20 mouse cellular contexts compared by ENCODE assay signal in genomic region chr9:22488963-22489362, GRCm38 (mm10). TPM values are rescaled to one million over a fixed set of nuclear protein-coding genes. Genes with fewer than 3 reads are reported as not detected.
"Had no signal": no experiment of that assay in that cellular context is flagged by ENCODE, and none has a peak within 500 bp of the region (broad histone marks: within the 10 kb centered on the region; RNA-seq: fewer than 3 reads in every experiment).

No protein-coding gene starts in this region.

- H3K4me1 ChIP-seq: liver, embryonic 15.5 days; midbrain, embryonic 12.5 days; neural tube, embryonic 13.5 days had no signal

- DNase-seq: kidney, adult 9 months; kidney, postnatal 36 days; layer of hippocampus, adult 9-11 months; lung, adult 2 months; lung, postnatal 10 days; right cerebral cortex, postnatal 14 days; thymus, adult 18-20 months; thymus, postnatal 14 days had no signal

- H3K27me3 ChIP-seq: limb, embryonic 12.5 days; liver, embryonic 15.5 days; midbrain, embryonic 12.5 days; neural tube, embryonic 13.5 days had no signal

- H3K9ac ChIP-seq: limb, embryonic 12.5 days; liver, embryonic 15.5 days; midbrain, embryonic 12.5 days; neural tube, embryonic 13.5 days had no signal

- H3K4me2 ChIP-seq: limb, embryonic 12.5 days; liver, embryonic 15.5 days; midbrain, embryonic 12.5 days; neural tube, embryonic 13.5 days had no signal

- H3K9me3 ChIP-seq: limb, embryonic 12.5 days; liver, embryonic 15.5 days; midbrain, embryonic 12.5 days; neural tube, embryonic 13.5 days had no signal

- H3K4me3 ChIP-seq: limb, embryonic 12.5 days; liver, embryonic 15.5 days; midbrain, embryonic 12.5 days; neural tube, embryonic 13.5 days had no signal

- H3K27ac ChIP-seq: kidney, postnatal 0 days; limb, embryonic 12.5 days; liver, embryonic 15.5 days; macrophage; midbrain, embryonic 12.5 days; neural tube, embryonic 13.5 days had no signal

- H3K36me3 ChIP-seq: liver, embryonic 15.5 days; midbrain, embryonic 12.5 days; neural tube, embryonic 13.5 days had no signal

- ATAC-seq: midbrain, embryonic 16.5 days had no signal

RNA-seq across cellular contexts. Expression of gene Gm17545, which starts 34.9 kb away (rescaled TPM):
- total RNA-seq: layer of hippocampus, adult 18-20 months; left cerebral cortex, postnatal 36 days; liver, adult 2 months; megakaryocyte-erythroid progenitor cell, adult 5-6 weeks had no signal
- polyA plus RNA-seq: kidney, postnatal 0 days; limb, embryonic 12.5 days; liver, adult 2 months; liver, embryonic 15.5 days; lung, adult 2 months; macrophage; midbrain, embryonic 12.5 days; midbrain, embryonic 16.5 days; neural tube, embryonic 13.5 days; spleen, adult 2 months had no signal
